Mouse (Mus musculus): ENCODE results near the gene Igsf23. TPM values are rescaled to one million over a fixed set of nuclear protein-coding genes. Genes with fewer than 3 reads are reported as not detected.
"Not testable (repeated sequence)": the region's sequence is repeated elsewhere in the genome, so short reads cannot be mapped to it uniquely, and the experiment has no call there.

Igsf23 gene
- polyA plus RNA-seq (2015; fragmentation: Nextera tagmentation; extraction: Ambion mirVana), result not detected in 2 replicates

- WGBS, result 69% methylated on average over 9 of the region's 9 CpGs
- H3K27me3 ChIP-seq, result no peaks in the 10 kb centered on the region
- no peak within 1 kb of the TSS for H3K4me2 ChIP-seq (replicated peaks)
- ATAC-seq, result peak; percentile 51; the same call in 1 of the 2 replicates
- no peaks in the 10 kb centered on the region for H3K4me1 ChIP-seq (replicated peaks)
- H3K9me3 ChIP-seq, result no peaks in the 10 kb centered on the region
- no peak within 1 kb of the TSS for H3K4me3 ChIP-seq (replicated peaks)
- H3K27ac ChIP-seq, result no peak within 1 kb of the TSS
- no peaks in the 10 kb centered on the region for H3K36me3 ChIP-seq
- no peak within 1 kb of the TSS for H3K9ac ChIP-seq (replicated peaks)
These were observed at the start of gene Igsf23 for GRCm38 (mm10) chr7:19950589-19950988. TSS of gene Igsf23 (minus strand) at chr7:19950756.

- not testable (repeated sequence) for H3K9me3 ChIP-seq; H3K36me3 ChIP-seq; H3K4me3 ChIP-seq (replicated peaks); H3K27ac ChIP-seq; H3K27me3 ChIP-seq; H3K9ac ChIP-seq (replicated peaks); ATAC-seq; H3K4me2 ChIP-seq (replicated peaks); H3K4me1 ChIP-seq (replicated peaks)
- 63% methylated on average over 3 of the region's 3 CpGs for WGBS
These were observed 46.2 kb upstream of the Igsf23 start for GRCm38 (mm10) chr7:19996721-19997120.

- H3K4me1 ChIP-seq (replicated peaks); H3K9ac ChIP-seq (replicated peaks); H3K27ac ChIP-seq; H3K36me3 ChIP-seq; H3K27me3 ChIP-seq; ATAC-seq; H3K4me2 ChIP-seq (replicated peaks); H3K4me3 ChIP-seq (replicated peaks): not testable (repeated sequence)
- WGBS, result 72% methylated on average over 8 of the region's 8 CpGs
- H3K9me3 ChIP-seq, result peaks cover 13% of the 10 kb centered on the region
These were observed 40.6 kb upstream of the Igsf23 start, which contains the start of gene Nlrp9b for GRCm38 (mm10) chr7:19991165-19991564. TSS of gene Nlrp9b (plus strand) at chr7:19991465.

GRCm38 (mm10) chr7:19971516-19971915 lies 21.0 kb upstream of the Igsf23 start:
- Histone ChIP-seq H3K9me3 (peaks cover 28% of the 10 kb centered on the region), H3K9ac (replicated peaks) (no peak overlapping the region), H3K4me3 (replicated peaks) (no peak overlapping the region), H3K4me1 (replicated peaks) (no peaks in the 10 kb centered on the region), H3K27me3 (no peaks in the 10 kb centered on the region), H3K4me2 (replicated peaks) (no peak overlapping the region), H3K27ac (no peak overlapping the region), H3K36me3 (no peaks in the 10 kb centered on the region)
- WGBS, result 94% methylated on average over 4 of the region's 4 CpGs
- no peak for ATAC-seq

- H3K36me3 ChIP-seq, result no peaks in the 10 kb centered on the region
- no peak overlapping the region for H3K4me3 ChIP-seq (replicated peaks)
- WGBS, result 92% methylated on average over 8 of the region's 8 CpGs
- no peaks in the 10 kb centered on the region for H3K27me3 ChIP-seq
- ATAC-seq, result no peak
- no peak overlapping the region for H3K4me2 ChIP-seq (replicated peaks)
- no peaks in the 10 kb centered on the region for H3K4me1 ChIP-seq (replicated peaks)
- H3K9me3 ChIP-seq, result peaks cover 24% of the 10 kb centered on the region
- H3K9ac ChIP-seq (replicated peaks), result no peak overlapping the region
- no peak overlapping the region for H3K27ac ChIP-seq
These were observed 19.6 kb upstream of the Igsf23 start for GRCm38 (mm10) chr7:19970196-19970595.

GRCm38 (mm10) chr7:19969541-19970090 lies 19.1 kb upstream of the Igsf23 start:
- no peak for ATAC-seq
- no peaks in the 10 kb centered on the region for H3K27me3 ChIP-seq
- H3K4me1 ChIP-seq (replicated peaks), result no peaks in the 10 kb centered on the region
- H3K4me3 ChIP-seq (replicated peaks), result no peak overlapping the region
- H3K27ac ChIP-seq, result no peak overlapping the region
- H3K4me2 ChIP-seq (replicated peaks), result no peak overlapping the region
- H3K36me3 ChIP-seq, result no peaks in the 10 kb centered on the region
- 96% methylated on average over 4 of the region's 4 CpGs for WGBS
- H3K9ac ChIP-seq (replicated peaks), result no peak overlapping the region
- peaks cover 22% of the 10 kb centered on the region for H3K9me3 ChIP-seq

GRCm38 (mm10) chr7:19969106-19969505 lies 18.6 kb upstream of the Igsf23 start:
- WGBS, result 77% methylated on average over 3 of the region's 3 CpGs
- Histone ChIP-seq H3K36me3 (no peaks in the 10 kb centered on the region), H3K4me3 (replicated peaks) (no peak overlapping the region), H3K27me3 (no peaks in the 10 kb centered on the region), H3K9me3 (peaks cover 22% of the 10 kb centered on the region), H3K9ac (replicated peaks) (no peak overlapping the region), H3K4me2 (replicated peaks) (no peak overlapping the region), H3K4me1 (replicated peaks) (no peaks in the 10 kb centered on the region), H3K27ac (no peak overlapping the region)
- no peak for ATAC-seq

- WGBS, result 79% methylated on average over 7 of the region's 7 CpGs
- ATAC-seq, result no peak
- Histone ChIP-seq H3K27ac (no peak within 1 kb of the TSS), H3K4me3 (replicated peaks) (no peak within 1 kb of the TSS), H3K27me3 (no peaks in the 10 kb centered on the region), H3K4me2 (replicated peaks) (no peak within 1 kb of the TSS), H3K9me3 (peaks cover 10% of the 10 kb centered on the region), H3K36me3 (no peaks in the 10 kb centered on the region), H3K9ac (replicated peaks) (no peak within 1 kb of the TSS), H3K4me1 (replicated peaks) (no peaks in the 10 kb centered on the region)
These were observed 14.5 kb upstream of the Igsf23 start, which contains the start of gene Ceacam20 for GRCm38 (mm10) chr7:19964985-19965579. TSS of gene Ceacam20 (plus strand) at chr7:19965412.

GRCm38 (mm10) chr7:19962423-19962822 lies 11.9 kb upstream of the Igsf23 start:
- WGBS, result 72% methylated on average over 1 of the region's 1 CpGs
- Histone ChIP-seq H3K9ac (replicated peaks) (no peak overlapping the region), H3K4me1 (replicated peaks) (no peaks in the 10 kb centered on the region), H3K4me2 (replicated peaks) (no peak overlapping the region), H3K36me3 (no peaks in the 10 kb centered on the region), H3K27ac (no peak overlapping the region), H3K9me3 (no peaks in the 10 kb centered on the region), H3K27me3 (no peaks in the 10 kb centered on the region), H3K4me3 (replicated peaks) (no peak overlapping the region)
- ATAC-seq, result no peak

GRCm38 (mm10) chr7:19956341-19956781 lies 5.8 kb upstream of the Igsf23 start:
- 3% methylated on average over 7 of the region's 7 CpGs for WGBS
- H3K4me2 ChIP-seq (replicated peaks), result no peak overlapping the region; the same call in 1 of the 2 replicates
- ATAC-seq, result peak; percentile 78

GRCm38 (mm10) chr7:19955861-19956260 lies 5.3 kb upstream of the Igsf23 start:
- H3K27me3 ChIP-seq, result no peaks in the 10 kb centered on the region
- no peak overlapping the region for H3K27ac ChIP-seq
- H3K4me3 ChIP-seq (replicated peaks), result no peak overlapping the region
- no peak overlapping the region for H3K9ac ChIP-seq (replicated peaks)
- 0 out of 2 replicates have a peak, but pooled peaks have one; percentile 9 for ATAC-seq
- H3K9me3 ChIP-seq, result no peaks in the 10 kb centered on the region
- WGBS, result 85% methylated on average over 3 of the region's 4 CpGs
- H3K4me2 ChIP-seq (replicated peaks), result no peak overlapping the region
- H3K4me1 ChIP-seq (replicated peaks), result no peaks in the 10 kb centered on the region
- H3K36me3 ChIP-seq, result no peaks in the 10 kb centered on the region

More at GRCm38 (mm10) chr7:19956341-19956781, 5.8 kb upstream of the Igsf23 start:
- H3K27ac ChIP-seq, result no peak overlapping the region
- no peaks in the 10 kb centered on the region for H3K9me3 ChIP-seq
- no peak overlapping the region for H3K9ac ChIP-seq (replicated peaks)
- no peak overlapping the region for H3K4me3 ChIP-seq (replicated peaks)
- no peaks in the 10 kb centered on the region for H3K4me1 ChIP-seq (replicated peaks)
- no peaks in the 10 kb centered on the region for H3K36me3 ChIP-seq
- no peaks in the 10 kb centered on the region for H3K27me3 ChIP-seq

- no peaks in the 10 kb centered on the region for H3K9me3 ChIP-seq
- H3K4me2 ChIP-seq (replicated peaks), result no peak overlapping the region
- WGBS, result 46% methylated on average over 9 of the region's 9 CpGs
- no peak overlapping the region for H3K4me3 ChIP-seq (replicated peaks)
- H3K36me3 ChIP-seq, result no peaks in the 10 kb centered on the region
- H3K27me3 ChIP-seq, result no peaks in the 10 kb centered on the region
- no peak overlapping the region for H3K9ac ChIP-seq (replicated peaks)
- H3K27ac ChIP-seq, result no peak overlapping the region
- no peaks in the 10 kb centered on the region for H3K4me1 ChIP-seq (replicated peaks)
- ATAC-seq, result no peak
These were observed 2.5 kb upstream of the Igsf23 start for GRCm38 (mm10) chr7:19953054-19953453.

All from midbrain, embryonic 13.5 days (tissue).